Mouse (Mus musculus): ENCODE measurements around the gene Parp16. TPM values are rescaled to one million over a fixed set of nuclear protein-coding genes. Genes with fewer than 3 reads are reported as not detected.

Gene Parp16
- total RNA-seq, 2 experiments from 2014 or later, result 6.6 to 8.1 TPM

Other genes starting within 250 kb of the Parp16 start
- not detected for gene Slc24a1, start 243.7 kb upstream of the Parp16 start, total RNA-seq (2021)
- gene Ints14, start 234.4 kb upstream of the Parp16 start, total RNA-seq (2021), result 10 to 100 TPM; 22.1 to 23.9 TPM
- 10 to 100 TPM; 14.4 to 16.7 TPM for gene Hacd3, start 173.7 kb upstream of the Parp16 start, total RNA-seq (2021)
- 100 to 1,000 TPM; 103 to 116 TPM for gene Dpp8, start 162.9 kb upstream of the Parp16 start, total RNA-seq (2021)
- gene Igdcc4, start 93.9 kb upstream of the Parp16 start, total RNA-seq (2021), result 10 to 100 TPM; 60.4 to 79.2 TPM
- under 1 TPM; 0.59 to 0.65 TPM for gene Igdcc3, start 54.2 kb upstream of the Parp16 start, total RNA-seq (2021)
- gene Cilp, start 69.8 kb downstream of the Parp16 start, total RNA-seq (2021), result 100 to 1,000 TPM; 101 to 103 TPM
- 10 to 100 TPM; 61.8 to 64.5 TPM for gene Clpx, start 98.9 kb downstream of the Parp16 start, total RNA-seq (2021)
- gene Pdcd7, start 150.8 kb downstream of the Parp16 start, total RNA-seq (2021), result 10 to 100 TPM; 11.2 to 13.9 TPM
- gene Ubap1l, start 165.7 kb downstream of the Parp16 start, total RNA-seq (2021), result 1 to 10 TPM in 1 of 2 experiments, under 1 TPM in 1; 0.52 to 1.1 TPM
- gene Kbtbd13, start 196.3 kb downstream of the Parp16 start, total RNA-seq (2021), result 10 to 100 TPM in 1 of 2 experiments, 1 to 10 TPM in 1; 8.9 to 10.7 TPM
- gene Rasl12, start 203.2 kb downstream of the Parp16 start, total RNA-seq (2021), result 10 to 100 TPM in 1 of 2 experiments, 1 to 10 TPM in 1; 7.2 to 11.5 TPM
- not detected for gene Slc51b, start 227.6 kb downstream of the Parp16 start, total RNA-seq (2021)
- 1 to 10 TPM; 6.6 to 7.1 TPM for gene Mtfmt, start 240.4 kb downstream of the Parp16 start, total RNA-seq (2021)

Data from gastrocnemius, postnatal 10 days (tissue).